Mouse (Mus musculus) heart, postnatal 4 days (tissue): ENCODE measurements around the gene Atoh7. TPM values are rescaled to one million over a fixed set of nuclear protein-coding genes. Genes with fewer than 3 reads are reported as not detected.
"Not testable (repeated sequence)": the region's sequence is repeated elsewhere in the genome, so short reads cannot be mapped to it uniquely, and the experiment has no call there.

Source experiments
- DNase-seq: peaks from one replicate; pipeline ENCODE4 v3.0.0; 2021
- total RNA-seq, 2 experiments: library from RNA; stranded (reverse); gene quantifications; 2 replicates each; pipeline ENCODE4 v1.2.3; 2021

Gene Atoh7
- not detected for total RNA-seq

DNA sequence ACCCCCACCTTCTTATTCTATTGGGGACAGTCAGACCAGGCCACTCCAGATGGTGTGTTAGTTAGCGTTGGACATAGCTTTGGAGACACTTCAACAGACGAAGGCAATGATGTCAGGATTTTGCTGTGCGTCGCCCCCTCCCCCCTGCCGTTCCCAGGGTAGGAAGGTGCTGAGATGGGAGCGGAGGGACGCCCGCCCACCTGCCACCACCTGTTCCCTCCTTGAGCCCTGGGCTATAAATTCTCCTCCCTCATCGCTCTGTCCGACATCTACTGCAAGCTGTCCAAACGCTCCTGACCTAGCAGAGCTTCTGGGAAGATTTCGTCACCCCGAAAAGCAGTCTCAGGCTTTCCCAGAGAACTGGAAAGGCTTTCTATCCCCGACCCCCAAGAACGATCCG is at the start of gene Atoh7:
Gene Atoh7, plus strand, starts transcription at position 131 of the 400 bp plus-strand sequence.
- DNase-seq: no peak

DNA sequence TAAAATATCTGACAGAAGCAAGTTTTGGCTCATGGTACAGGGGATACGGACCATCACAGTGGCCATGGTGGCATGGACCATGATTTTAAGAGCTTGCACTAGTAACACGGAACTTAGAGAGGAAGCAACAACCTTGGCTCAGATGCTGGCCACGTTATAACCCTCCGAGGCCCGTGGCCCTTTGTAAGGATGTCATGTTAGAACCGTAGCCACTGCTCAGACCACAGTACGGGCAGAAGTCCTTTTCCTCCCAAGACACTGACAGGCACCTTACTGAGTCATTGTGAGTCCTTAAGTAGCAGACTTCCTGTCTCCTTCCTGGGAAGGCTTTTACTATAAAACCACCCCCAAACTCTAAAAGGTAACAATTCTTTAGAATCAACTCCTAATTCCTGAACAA is 48.2 kb upstream of the Atoh7 start:
- no peak for DNase-seq

- no peak for DNase-seq
These were observed 47.4 kb upstream of the Atoh7 start for GRCm38 (mm10) chr10:63052011-63052410.

GRCm38 (mm10) chr10:63053007-63053406 is 46.4 kb upstream of the Atoh7 start:
- no peak for DNase-seq

GRCm38 (mm10) chr10:63054071-63054470 is 45.4 kb upstream of the Atoh7 start:
- DNase-seq: not testable (repeated sequence)

GRCm38 (mm10) chr10:63054586-63054985 is 44.9 kb upstream of the Atoh7 start:
- DNase-seq: no peak

DNA sequence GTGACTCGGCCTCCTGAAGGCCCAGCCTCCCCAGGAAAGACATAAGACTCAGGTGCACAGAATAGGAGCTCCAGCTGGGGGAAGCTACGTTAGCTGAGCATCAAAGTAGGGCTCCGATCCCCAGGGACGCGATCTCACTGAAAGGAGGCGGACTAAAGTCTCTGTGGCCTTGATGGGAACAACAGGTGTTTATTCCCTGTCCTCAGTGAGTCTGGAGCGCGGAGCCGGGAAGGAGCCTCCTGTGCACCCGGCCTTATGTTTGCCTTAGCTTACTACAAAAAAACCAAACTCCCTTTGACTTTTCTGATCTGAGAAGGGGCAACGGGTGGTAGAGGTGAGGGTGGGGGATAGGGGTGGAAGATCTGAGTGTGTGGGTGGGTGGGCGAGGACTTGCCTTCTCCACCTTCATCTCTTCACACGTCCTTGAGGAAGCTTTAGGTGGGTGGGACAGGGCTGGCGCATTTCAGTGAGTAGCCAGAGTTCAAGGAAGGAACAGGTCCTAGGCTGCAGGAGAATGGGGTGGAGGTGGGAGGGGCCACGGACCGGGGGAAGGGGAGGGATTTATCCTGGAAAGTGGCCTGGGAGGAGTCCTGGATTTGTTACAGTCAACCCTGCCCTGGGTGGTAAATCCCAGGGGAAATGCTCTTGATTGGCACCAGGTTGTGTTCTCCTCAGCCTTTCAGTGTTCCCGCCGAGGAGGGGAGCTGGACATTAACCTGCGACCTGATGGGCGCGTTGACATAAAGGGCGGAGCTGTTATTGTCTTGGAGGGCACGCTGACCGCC is 42.3 kb upstream of the Atoh7 start:
- DNase-seq: peak; percentile 11

GRCm38 (mm10) chr10:63059862-63060261 is 39.6 kb upstream of the Atoh7 start, which contains the start of gene Pbld1:
Pbld1 (plus strand) TSS chr10:63060162.
- DNase-seq: no peak

GRCm38 (mm10) chr10:63060406-63060805 is 39.0 kb upstream of the Atoh7 start:
- peak; percentile 34 for DNase-seq

DNA sequence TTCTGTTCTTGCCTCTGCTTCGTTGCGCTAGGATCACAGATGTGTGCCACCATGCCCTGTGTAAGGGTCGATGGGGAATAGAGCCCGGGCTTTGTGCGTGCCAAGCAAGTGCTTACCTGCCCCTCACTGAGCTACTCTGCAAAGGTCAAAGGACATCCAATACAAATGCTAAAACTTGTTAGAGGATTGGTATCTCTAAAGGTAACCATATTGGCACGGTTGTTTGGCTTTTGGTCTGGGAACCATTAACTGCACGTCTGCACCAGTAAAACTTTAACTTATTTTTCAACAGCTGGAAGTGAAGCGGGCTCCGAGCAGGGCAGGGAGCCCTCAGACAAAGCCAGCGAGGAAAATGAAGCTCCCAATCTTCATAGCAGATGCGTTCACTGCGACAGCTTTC is 38.2 kb upstream of the Atoh7 start:
- no peak for DNase-seq

- DNase-seq: no peak
These were observed 36.8 kb upstream of the Atoh7 start for GRCm38 (mm10) chr10:63062696-63063095.

GRCm38 (mm10) chr10:63063365-63063764 is 36.1 kb upstream of the Atoh7 start:
- DNase-seq: no peak

GRCm38 (mm10) chr10:63064516-63064915 is 34.9 kb upstream of the Atoh7 start:
- no peak for DNase-seq

DNA sequence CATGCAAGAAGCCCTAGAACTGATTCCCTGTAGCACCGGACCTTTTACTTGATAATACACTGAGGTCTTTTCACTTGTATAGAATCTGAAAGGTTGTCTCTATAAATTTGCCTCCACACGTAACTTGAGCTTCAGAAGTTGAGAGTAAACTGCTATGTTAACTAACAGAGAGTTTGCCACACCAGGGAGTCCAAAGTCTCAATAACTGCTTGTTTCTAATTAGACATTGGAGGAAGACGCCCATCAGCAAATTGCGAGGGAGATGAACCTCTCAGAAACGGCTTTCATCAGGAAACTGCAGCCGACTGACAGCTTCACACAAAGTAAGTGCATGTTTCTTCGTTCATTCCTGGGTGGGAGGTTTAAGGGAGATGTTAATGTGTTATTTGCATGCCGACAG is 33.9 kb upstream of the Atoh7 start:
- no peak for DNase-seq

- peak; percentile 87 for DNase-seq
These were observed 33.5 kb upstream of the Atoh7 start for GRCm38 (mm10) chr10:63065988-63066387.

DNA sequence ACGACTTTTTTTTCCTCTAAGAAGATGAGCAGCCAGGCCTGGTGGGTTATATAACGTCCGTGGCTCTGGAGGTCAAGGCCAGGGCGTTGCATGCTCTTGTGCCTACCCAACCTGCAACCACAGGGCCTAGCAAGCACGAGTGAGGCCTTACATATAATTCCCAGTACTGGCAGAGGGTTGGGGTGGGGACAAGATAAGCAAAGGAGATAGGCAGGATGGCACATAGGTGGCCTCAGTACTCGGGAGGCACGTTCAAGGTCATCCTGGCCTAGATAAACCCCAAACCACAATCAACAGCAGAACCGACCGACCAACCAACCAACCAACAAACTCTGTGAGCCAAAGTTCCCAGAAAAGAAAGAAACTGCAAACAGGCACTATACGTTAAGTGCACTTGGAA is 13.1 kb upstream of the Atoh7 start:
- DNase-seq: no peak

DNA sequence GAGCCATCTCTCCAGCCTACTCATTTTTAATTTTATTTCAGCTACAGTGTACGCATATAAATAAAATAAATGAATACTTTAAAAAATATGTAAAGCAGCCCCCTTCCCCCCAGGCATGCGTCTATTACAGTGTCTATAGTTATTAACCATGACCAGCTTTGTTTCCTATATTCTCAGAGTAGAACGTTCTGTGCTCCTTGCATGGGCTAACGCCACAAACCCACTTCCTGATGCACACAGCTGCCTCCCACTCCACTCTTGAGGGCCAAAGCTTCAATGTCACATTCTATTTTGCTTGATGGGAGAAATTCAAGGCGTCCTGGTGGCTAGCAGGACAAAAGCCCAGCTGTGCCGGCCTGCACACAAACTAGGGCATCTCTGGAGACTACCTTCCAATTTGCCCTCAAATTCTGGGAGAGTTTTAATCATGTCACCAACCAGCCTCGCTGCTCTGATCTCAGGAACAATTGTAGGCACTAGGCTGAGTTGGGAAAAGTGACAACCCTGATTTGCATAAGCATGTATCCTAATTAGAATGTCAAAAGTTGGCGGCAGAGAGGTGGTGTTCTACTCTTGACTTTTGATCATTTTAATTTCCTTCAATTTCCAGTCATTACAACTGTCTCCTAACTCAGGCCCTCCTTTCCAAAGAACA is 10.2 kb upstream of the Atoh7 start:
- no peak for DNase-seq

DNA sequence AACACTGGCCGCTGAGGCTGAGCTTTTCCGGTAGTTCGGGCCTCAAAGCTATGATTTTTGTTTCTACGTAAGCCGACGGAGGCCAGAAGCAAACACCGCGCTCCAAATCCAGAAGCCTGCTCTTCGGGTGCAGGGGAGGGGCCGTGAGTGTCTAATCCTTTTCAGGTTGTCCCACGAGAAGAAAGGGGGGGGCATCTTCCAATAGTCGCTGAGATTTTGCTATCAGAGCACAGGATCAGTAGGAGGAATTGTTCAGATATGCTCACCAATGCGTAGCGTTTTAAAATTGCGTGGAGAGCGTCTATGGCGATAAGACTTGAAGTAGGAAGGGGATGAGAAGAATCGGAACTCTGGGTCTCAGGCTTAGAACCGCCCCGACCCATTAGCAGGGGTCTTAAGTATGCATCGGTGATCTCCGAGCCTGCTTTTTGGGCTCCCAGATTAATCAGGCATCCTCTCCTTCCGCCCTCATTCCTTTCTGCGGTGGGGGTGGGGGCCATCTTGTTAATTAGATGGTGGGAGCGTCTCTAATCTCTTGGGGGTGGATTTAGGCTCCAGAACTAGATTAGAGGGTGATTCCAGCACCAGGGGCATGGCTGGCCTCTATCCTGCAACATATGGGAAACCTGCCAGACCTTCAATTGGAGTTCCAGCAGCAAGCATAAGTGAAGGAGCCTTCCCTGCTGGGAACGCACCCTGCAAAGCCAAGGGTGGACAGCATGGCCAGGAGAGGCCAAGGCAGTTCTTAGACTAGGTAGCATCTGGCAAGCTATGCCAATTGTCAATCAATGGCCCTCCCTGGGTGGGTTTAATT is 9.5 kb upstream of the Atoh7 start:
- no peak for DNase-seq

GRCm38 (mm10) chr10:63091915-63092314 is 7.5 kb upstream of the Atoh7 start:
- no peak for DNase-seq

DNA sequence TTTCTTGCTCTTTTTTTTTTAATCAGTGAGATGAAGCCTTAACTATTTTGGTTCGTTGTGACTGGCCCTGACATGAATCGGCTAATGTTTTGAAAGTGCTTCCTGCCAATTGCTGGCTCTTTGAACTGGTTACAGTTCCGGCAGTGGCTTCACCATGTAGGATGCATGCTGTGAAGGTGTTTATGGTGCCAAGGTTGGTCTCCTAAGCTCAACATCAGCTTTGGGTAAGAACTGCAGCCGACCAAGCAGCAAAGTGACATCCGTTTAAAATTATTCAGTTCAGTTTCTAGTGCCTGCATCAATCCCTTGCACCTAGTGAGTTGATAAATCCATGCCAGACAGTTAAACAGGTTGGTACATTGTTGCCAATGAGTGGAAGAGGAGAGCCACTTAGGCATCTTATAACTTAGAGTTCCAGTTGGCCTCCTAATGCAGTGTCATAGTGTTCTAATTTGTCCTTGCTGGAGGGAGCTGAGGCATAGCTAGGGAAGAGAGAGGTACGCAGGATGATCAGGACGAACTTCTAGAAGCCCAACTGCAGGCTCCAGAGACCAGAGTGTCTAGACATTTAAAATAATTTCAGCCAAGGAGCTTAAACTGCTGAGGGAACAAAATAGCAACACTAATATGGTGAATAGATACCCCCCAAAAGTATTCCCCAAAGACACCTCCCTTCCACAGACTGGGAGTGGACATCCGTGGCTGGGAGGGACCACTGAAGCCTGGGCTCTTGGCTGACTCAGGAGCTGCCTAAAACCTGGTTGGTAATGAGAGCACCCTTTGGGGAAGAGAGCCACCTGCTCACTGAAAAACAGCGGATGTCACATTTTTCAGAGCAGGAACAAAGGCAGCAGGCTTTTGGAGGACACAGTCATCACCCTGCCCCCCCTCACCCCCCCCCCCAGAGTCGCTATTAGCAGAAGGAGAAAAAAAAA is 6.6 kb upstream of the Atoh7 start:
- no peak for DNase-seq

DNA sequence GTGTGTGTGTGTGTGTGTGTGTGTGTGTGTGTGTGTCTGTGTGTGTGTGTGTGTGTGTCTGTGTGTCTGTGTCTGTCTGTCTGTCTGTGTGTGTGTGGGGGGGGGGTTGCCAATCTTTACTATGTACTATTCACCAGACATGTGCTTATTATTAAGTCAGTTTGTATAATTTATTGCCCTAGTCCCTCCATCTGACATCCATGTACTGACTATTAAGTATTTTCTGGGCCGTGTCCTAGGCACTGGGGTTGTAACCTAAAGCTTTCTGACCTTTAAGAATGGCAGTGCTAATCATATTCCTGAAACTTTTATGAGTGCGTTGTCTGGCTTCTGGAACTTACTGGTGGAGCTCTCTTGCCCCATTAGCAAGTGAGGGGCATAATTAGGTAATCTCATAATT is 2.7 kb upstream of the Atoh7 start:
- no peak for DNase-seq

- no peak for DNase-seq
These were observed 1.3 kb upstream of the Atoh7 start for GRCm38 (mm10) chr10:63098191-63098590.
